Mouse (Mus musculus): ENCODE measurements around the gene Fam117b. TPM values are rescaled to one million over a fixed set of nuclear protein-coding genes. Genes with fewer than 3 reads are reported as not detected.

Fam117b gene
- polyA plus RNA-seq (2015; fragmentation: Nextera tagmentation; extraction: Ambion mirVana): 4.8 and 5.9 TPM in 2 replicates

GRCm38 (mm10) chr1:59912413-59913157 is at the start of gene Fam117b:
Fam117b (plus strand) TSS chr1:59913006.
- DNase-seq (ENCODE audit: low spot score): peak; percentile 99

- no peak for DNase-seq (ENCODE audit: low spot score)
These were observed 44.8 kb upstream of the Fam117b start for GRCm38 (mm10) chr1:59868041-59868440.

- no peak for DNase-seq (ENCODE audit: low spot score)
These were observed 38.8 kb upstream of the Fam117b start for GRCm38 (mm10) chr1:59874023-59874422.

- DNase-seq (ENCODE audit: low spot score): peak; percentile 19
These were observed 34.7 kb upstream of the Fam117b start for GRCm38 (mm10) chr1:59878098-59878497.

- DNase-seq (ENCODE audit: low spot score): peak; percentile 73
These were observed 29.3 kb upstream of the Fam117b start for GRCm38 (mm10) chr1:59883349-59884134.

GRCm38 (mm10) chr1:59886899-59887298 is 25.9 kb upstream of the Fam117b start:
- no peak for DNase-seq (ENCODE audit: low spot score)

GRCm38 (mm10) chr1:59888018-59888417 is 24.8 kb upstream of the Fam117b start:
- no peak for DNase-seq (ENCODE audit: low spot score)

GRCm38 (mm10) chr1:59891185-59891584 is 21.6 kb upstream of the Fam117b start:
- no peak for DNase-seq (ENCODE audit: low spot score)

GRCm38 (mm10) chr1:59892777-59893176 is 20.0 kb upstream of the Fam117b start:
- no peak for DNase-seq (ENCODE audit: low spot score)

GRCm38 (mm10) chr1:59894025-59894424 is 18.8 kb upstream of the Fam117b start:
- no peak for DNase-seq (ENCODE audit: low spot score)

- DNase-seq (ENCODE audit: low spot score): no peak
These were observed 17.4 kb upstream of the Fam117b start for GRCm38 (mm10) chr1:59895456-59895855.

- no peak for DNase-seq (ENCODE audit: low spot score)
These were observed 15.5 kb upstream of the Fam117b start for GRCm38 (mm10) chr1:59897147-59897798.

GRCm38 (mm10) chr1:59899679-59900078 is 13.1 kb upstream of the Fam117b start:
- DNase-seq (ENCODE audit: low spot score): no peak

- no peak for DNase-seq (ENCODE audit: low spot score)
These were observed 11.5 kb upstream of the Fam117b start for GRCm38 (mm10) chr1:59901082-59901876.

GRCm38 (mm10) chr1:59902634-59903033 is 10.2 kb upstream of the Fam117b start:
- no peak for DNase-seq (ENCODE audit: low spot score)

GRCm38 (mm10) chr1:59904630-59905295 is 8.0 kb upstream of the Fam117b start:
- DNase-seq (ENCODE audit: low spot score): no peak

- DNase-seq (ENCODE audit: low spot score): no peak
These were observed 6.9 kb upstream of the Fam117b start for GRCm38 (mm10) chr1:59905916-59906315.

- no peak for DNase-seq (ENCODE audit: low spot score)
These were observed 5.8 kb upstream of the Fam117b start for GRCm38 (mm10) chr1:59906819-59907521.

- DNase-seq (ENCODE audit: low spot score): no peak
These were observed 5.1 kb upstream of the Fam117b start for GRCm38 (mm10) chr1:59907700-59908099.

GRCm38 (mm10) chr1:59910941-59911340 is 1.9 kb upstream of the Fam117b start:
- no peak for DNase-seq (ENCODE audit: low spot score)

All from thymus, postnatal 0 days (tissue).